Mouse (Mus musculus) neural tube, embryonic 14.5 days (tissue): Measurements from ENCODE around the gene Cux1. TPM values are rescaled to one million over a fixed set of nuclear protein-coding genes. Genes with fewer than 3 reads are reported as not detected.

ENCODE experiments used
- ATAC-seq: fragments of 200-750 bp; cut with Nextera tagmentation; 2 replicates; pipeline ENCODE4 v1.8.0; 2017; ENCODE audit warnings: low read depth, mild to moderate bottlenecking, moderate TSS enrichment, moderate library complexity
- H3K27ac ChIP-seq: fragments of 300-500 bp; sonication (generic); 2 replicates; pipeline ENCODE4 v1.5.1; 2014; ENCODE audit warnings: low read depth, mild to moderate bottlenecking, control low read depth, low read length, moderate library complexity, mixed read lengths
- H3K27me3 ChIP-seq: fragments of 300-500 bp; sonication (generic); 2 replicates; pipeline ENCODE4 v1.6.1; 2014; ENCODE audit warnings: low read length; ENCODE audit not compliant: control insufficient read depth, insufficient read depth
- H3K36me3 ChIP-seq: fragments of 300-500 bp; sonication (generic); 2 replicates; pipeline ENCODE4 v1.6.1; 2014; ENCODE audit warnings: low read length, mixed read lengths; ENCODE audit not compliant: control insufficient read depth, insufficient read depth
- H3K4me1 ChIP-seq: fragments of 300-500 bp; sonication (generic); 2 replicates; pipeline ENCODE4 v1.6.1; 2014; ENCODE audit warnings: low read length; ENCODE audit not compliant: control insufficient read depth, insufficient read depth
- H3K4me2 ChIP-seq: fragments of 300-500 bp; sonication (generic); 2 replicates; pipeline ENCODE4 v1.6.1; 2014; ENCODE audit warnings: mild to moderate bottlenecking, low read depth, low read length, control low read depth
- H3K4me3 ChIP-seq: fragments of 300-500 bp; sonication (generic); 2 replicates; pipeline ENCODE4 v1.5.1; 2014; ENCODE audit warnings: low read depth, low read length, control low read depth, mixed read lengths
- H3K9ac ChIP-seq: fragments of 300-500 bp; sonication (generic); replicated peaks from 2 replicates; pipeline ENCODE4 v1.6.1; 2014; ENCODE audit warnings: low read depth, mild to moderate bottlenecking, control low read depth, low read length, mixed read lengths
- H3K9me3 ChIP-seq: fragments of 300-500 bp; sonication (generic); 2 replicates; pipeline ENCODE4 v1.6.1; 2016; ENCODE audit warnings: low read length; ENCODE audit not compliant: control insufficient read depth
- WGBS: fragments of 180-500 bp; shearing (Covaris S2); extraction: QIAGEN DNeasy Blood & Tissue Kit; methylation state at CpG from one replicate; pipeline ENCODE4 v1.1.7; 2014; 5-methylcytosine and 5-hydroxymethylcytosine counted together
- polyA plus RNA-seq: library from polyadenylated mRNA; unstranded; fragments of >200 nt; fragmentation: Nextera tagmentation; extraction: Ambion mirVana; gene quantifications from 2 replicates; pipeline ENCODE4 v1.2.1, GENCODE M21; 2014

Cux1 gene
- polyA plus RNA-seq, 1 experiment from 2014 or later = 95.3 TPM

DNA sequence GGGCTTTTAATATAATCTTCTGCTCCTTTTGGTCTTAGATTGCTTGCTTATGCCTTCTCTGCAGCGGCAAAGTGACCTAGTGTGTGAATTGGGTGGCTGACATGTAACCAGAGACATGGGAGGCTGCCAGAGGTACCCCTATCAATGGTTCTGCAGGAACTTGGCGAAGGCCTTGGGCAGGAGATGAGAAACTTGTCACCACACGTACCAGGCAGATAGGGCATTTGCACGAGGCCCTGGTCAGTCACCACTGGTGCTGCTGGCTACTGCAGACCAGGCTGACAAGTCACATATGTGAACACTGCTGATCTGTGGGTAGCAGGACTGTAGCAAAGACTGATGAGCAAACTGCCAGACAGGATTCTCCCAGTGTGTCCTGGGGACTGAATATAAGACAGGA is 231.6 kb downstream of the Cux1 start:
- WGBS = 97% methylated on average over 4 of the region's 4 CpGs
- Histone ChIP-seq H3K9me3 (no peaks in the 10 kb centered on the region), H3K4me3 (no peak overlapping the region), H3K4me1 (peaks cover 11% of the 10 kb centered on the region), H3K36me3 (peaks cover 13% of the 10 kb centered on the region; the same call in 1 of the 2 replicates), H3K9ac (no peak overlapping the region), H3K4me2 (no peak overlapping the region), H3K27ac (no peak overlapping the region), H3K27me3 (no peaks in the 10 kb centered on the region)
- no peak for ATAC-seq

DNA sequence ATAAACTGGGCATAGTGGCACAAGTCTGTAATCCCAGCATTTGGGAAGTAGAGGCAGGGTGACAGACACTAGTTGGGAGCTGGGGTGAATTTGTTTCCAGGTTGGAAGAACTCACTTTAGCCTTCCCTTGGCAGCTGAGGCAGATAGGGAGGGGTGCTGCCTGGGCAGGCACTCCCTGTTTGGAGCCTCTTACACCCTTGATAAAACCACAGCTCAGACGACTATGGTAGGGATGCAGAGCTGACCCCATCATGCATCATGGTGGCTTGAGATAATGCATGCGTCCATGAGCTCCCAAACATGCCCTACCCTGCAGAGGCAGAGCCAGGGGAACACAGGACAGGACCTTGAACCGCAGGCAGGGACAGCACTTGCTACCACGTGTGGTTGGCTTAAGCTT is 232.5 kb downstream of the Cux1 start:
- H3K4me2 ChIP-seq = no peak overlapping the region
- H3K9me3 ChIP-seq = no peaks in the 10 kb centered on the region
- WGBS = 87% methylated on average over 4 of the region's 4 CpGs
- H3K27ac ChIP-seq = no peak overlapping the region
- H3K27me3 ChIP-seq = no peaks in the 10 kb centered on the region
- no peak overlapping the region for H3K9ac ChIP-seq
- ATAC-seq = no peak
- H3K4me3 ChIP-seq = no peak overlapping the region
- peaks cover 8% of the 10 kb centered on the region; the same call in 1 of the 2 replicates for H3K36me3 ChIP-seq
- peaks cover 11% of the 10 kb centered on the region for H3K4me1 ChIP-seq

DNA sequence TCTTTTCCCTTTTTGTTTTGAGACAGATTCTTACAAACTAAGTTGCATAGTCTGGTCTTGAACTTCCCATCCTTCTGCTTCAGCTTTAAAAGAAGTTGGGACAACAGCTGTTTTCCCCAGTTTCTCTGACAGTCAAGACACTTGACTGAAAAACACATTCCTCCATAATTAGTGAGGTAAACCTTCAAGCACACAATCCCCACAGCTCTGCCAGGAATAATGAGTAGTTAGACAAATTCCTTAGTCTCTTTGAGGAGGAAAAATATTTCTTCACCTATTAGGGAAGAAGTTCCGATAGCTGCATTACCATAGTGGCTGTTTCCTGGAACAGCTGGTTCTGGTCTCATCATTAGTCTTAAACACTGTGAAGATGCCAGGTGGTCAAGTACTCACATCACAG is 233.2 kb downstream of the Cux1 start:
- Histone ChIP-seq H3K9ac (no peak overlapping the region), H3K36me3 (peaks cover 8% of the 10 kb centered on the region; the same call in 1 of the 2 replicates), H3K4me2 (no peak overlapping the region), H3K4me1 (peaks cover 11% of the 10 kb centered on the region), H3K27me3 (no peaks in the 10 kb centered on the region), H3K4me3 (no peak overlapping the region), H3K27ac (no peak overlapping the region), H3K9me3 (no peaks in the 10 kb centered on the region)
- no peak for ATAC-seq
- 91% methylated on average over 1 of the region's 1 CpGs for WGBS

DNA sequence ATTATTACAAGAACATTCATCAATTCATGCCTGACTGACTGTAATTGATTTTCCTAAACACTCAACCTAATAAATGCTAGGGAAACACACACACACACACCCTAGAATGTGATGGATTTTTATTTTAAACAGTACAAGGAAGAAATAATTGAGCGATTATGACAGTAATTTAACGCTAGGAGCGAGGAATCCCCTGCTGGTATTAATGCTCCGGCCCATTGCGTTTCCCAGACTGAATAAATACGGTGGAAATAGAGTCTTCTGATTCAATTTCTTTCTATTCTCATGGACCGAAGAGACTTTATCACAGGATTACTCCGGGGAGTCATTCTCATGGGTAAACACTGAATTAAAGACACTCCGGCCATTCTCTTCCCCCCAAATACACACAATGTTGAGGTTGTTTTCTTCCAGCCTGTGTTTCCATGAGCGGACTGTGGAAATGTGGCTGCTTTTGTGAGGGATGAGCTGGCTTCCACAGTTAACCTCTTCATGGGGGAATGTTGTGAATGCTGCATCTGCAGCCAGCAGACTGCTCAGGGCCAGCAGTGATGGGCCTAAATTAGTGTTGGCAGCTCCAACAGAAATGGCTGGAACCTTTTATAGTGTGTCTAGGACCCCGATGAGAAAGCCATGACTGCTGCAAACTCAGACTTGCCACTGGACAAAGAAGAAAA is 234.4 kb downstream of the Cux1 start:
- Histone ChIP-seq H3K9ac (no peak overlapping the region), H3K27me3 (no peaks in the 10 kb centered on the region), H3K27ac (peak overlapping the region; percentile 72), H3K36me3 (peaks cover 8% of the 10 kb centered on the region; the same call in 1 of the 2 replicates), H3K9me3 (no peaks in the 10 kb centered on the region), H3K4me3 (no peak overlapping the region), H3K4me1 (peaks cover 11% of the 10 kb centered on the region), H3K4me2 (no peak overlapping the region; the same call in 1 of the 2 replicates)
- ATAC-seq = peak; percentile 56; the same call in 1 of the 2 replicates
- WGBS = 21% methylated on average over 11 of the region's 11 CpGs

DNA sequence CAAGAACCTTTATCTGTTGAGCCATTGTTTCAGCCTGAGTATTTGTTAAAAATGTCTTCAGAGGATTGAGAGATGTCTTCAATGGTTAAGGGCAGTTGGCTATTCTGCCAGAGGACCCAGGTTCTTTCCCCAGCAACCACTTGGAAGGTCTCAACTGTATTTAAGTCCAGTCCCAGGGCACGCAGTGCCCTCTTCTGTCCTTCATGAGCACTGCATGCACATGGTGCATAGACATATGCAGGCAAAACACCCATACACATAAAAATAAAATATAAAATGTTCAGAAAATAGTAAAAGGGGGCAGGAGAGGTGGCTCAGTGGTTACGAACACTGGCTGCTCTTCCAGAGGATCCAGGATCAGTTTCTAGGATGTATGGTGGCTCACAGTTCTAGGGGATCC is 239.6 kb downstream of the Cux1 start:
- H3K27ac ChIP-seq = no peak overlapping the region
- no peaks in the 10 kb centered on the region for H3K9me3 ChIP-seq
- no peak overlapping the region for H3K4me2 ChIP-seq
- no peaks in the 10 kb centered on the region for H3K36me3 ChIP-seq
- H3K9ac ChIP-seq = no peak overlapping the region
- peaks cover 5% of the 10 kb centered on the region for H3K4me1 ChIP-seq
- no peak for ATAC-seq
- 93% methylated on average over 2 of the region's 2 CpGs for WGBS
- H3K27me3 ChIP-seq = no peaks in the 10 kb centered on the region
- no peak overlapping the region for H3K4me3 ChIP-seq

DNA sequence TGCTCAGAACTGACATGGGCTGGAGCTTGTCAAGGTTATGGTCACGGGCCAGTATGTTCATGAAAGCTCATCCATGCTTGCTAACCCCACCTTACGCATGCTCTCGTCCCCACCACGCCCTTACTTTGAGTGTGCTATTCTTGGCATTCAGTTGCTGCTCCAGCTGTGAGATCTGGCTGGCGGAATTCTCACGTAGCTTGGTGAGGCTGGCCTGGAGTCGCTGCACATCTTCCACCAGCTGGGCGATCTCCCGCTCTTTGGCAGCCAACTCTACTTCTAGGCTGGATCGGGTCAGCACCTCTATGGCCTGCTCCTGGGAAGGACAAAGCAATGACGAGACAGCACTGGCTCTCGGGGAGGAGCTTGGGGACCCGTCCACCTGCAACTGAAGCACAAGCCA is 240.7 kb downstream of the Cux1 start:
- Histone ChIP-seq H3K27me3 (no peaks in the 10 kb centered on the region), H3K9me3 (no peaks in the 10 kb centered on the region), H3K9ac (no peak overlapping the region), H3K27ac (no peak overlapping the region), H3K4me2 (no peak overlapping the region), H3K4me1 (no peaks in the 10 kb centered on the region), H3K36me3 (no peaks in the 10 kb centered on the region), H3K4me3 (no peak overlapping the region)
- WGBS = 92% methylated on average over 13 of the region's 13 CpGs
- no peak for ATAC-seq

DNA sequence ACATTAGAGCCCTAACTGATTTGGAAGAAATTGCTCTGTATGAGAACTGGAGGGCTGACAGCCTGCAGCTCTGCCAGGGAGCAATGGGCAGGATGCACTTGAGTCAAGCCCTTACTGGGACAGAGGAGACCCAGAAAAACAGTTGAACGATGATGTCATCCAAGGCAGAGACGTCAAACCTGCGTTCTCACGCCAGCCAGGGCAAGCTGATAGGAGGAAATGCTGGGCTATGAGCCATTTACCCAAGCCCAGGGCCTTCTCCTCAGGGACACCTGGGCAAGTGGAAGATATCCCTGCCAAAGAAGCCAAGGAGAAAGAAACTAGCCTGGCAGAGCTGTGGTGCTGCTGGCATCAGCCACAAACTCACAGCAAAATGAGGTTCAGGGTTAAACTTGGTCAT is 242.8 kb downstream of the Cux1 start:
- 0 out of 2 replicates have a peak, but pooled peaks cover 4% of the 10 kb centered on the region for H3K36me3 ChIP-seq
- no peaks in the 10 kb centered on the region for H3K27me3 ChIP-seq
- H3K4me1 ChIP-seq = no peaks in the 10 kb centered on the region
- no peak overlapping the region for H3K9ac ChIP-seq
- H3K9me3 ChIP-seq = no peaks in the 10 kb centered on the region
- no peak overlapping the region for H3K4me2 ChIP-seq
- 82% methylated on average over 4 of the region's 4 CpGs for WGBS
- no peak for ATAC-seq
- no peak overlapping the region for H3K27ac ChIP-seq
- H3K4me3 ChIP-seq = no peak overlapping the region

DNA sequence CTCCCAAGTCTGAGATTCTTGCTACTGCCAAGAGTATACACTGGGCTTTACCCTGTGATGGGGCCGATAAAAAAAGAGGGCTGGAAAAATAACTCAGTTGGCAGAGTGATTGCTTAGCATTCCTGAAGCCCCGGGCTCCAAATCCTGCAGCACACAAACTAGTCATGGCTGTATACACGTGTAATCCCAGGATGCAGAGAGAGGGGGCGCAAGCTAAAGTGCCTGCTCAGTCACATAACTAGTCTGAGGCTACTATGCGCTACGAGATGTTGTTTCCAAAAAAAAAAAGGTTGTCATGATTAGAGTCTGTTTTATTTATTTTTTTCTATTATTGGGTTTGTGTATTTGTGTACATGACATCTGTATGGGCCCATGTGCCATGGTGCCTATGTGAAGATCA is 245.9 kb downstream of the Cux1 start:
- Histone ChIP-seq H3K9me3 (no peaks in the 10 kb centered on the region), H3K4me2 (no peak overlapping the region), H3K27me3 (no peaks in the 10 kb centered on the region), H3K4me1 (no peaks in the 10 kb centered on the region), H3K9ac (no peak overlapping the region), H3K36me3 (peaks cover 17% of the 10 kb centered on the region), H3K4me3 (no peak overlapping the region), H3K27ac (no peak overlapping the region)
- 85% methylated on average over 6 of the region's 6 CpGs for WGBS
- no peak for ATAC-seq

DNA sequence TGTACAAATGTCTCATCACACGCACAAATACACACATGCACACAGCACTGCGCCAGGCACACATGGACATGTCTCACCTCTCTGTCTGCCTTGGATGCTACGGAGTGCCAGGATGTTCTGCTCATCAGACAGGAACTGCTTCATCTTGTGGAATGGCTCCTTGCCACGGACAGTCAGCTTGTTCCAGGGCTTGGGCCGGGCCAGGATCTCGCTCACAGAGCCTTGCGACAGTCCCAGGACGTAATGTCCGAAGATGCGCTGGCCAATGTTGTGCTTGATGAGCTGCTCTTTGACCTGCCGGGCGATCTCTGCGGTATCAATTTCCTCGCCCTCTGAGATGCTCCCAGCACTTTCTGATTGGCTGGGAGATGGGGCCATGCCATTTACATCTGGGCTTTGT is 254.7 kb downstream of the Cux1 start:
- Histone ChIP-seq H3K27ac (no peak overlapping the region), H3K27me3 (no peaks in the 10 kb centered on the region), H3K9me3 (no peaks in the 10 kb centered on the region), H3K4me2 (no peak overlapping the region), H3K4me1 (no peaks in the 10 kb centered on the region), H3K9ac (no peak overlapping the region), H3K36me3 (peaks cover 37% of the 10 kb centered on the region), H3K4me3 (no peak overlapping the region)
- no peak for ATAC-seq
- WGBS = 96% methylated on average over 14 of the region's 14 CpGs
